Mouse (Mus musculus) midbrain, postnatal 0 days (tissue): Measurements from ENCODE around the gene Nxt2. TPM values are rescaled to one million over a fixed set of nuclear protein-coding genes. Genes with fewer than 3 reads are reported as not detected.
A peak's percentile ranks its signal among the peaks of the same experiment; 100 is the strongest.

Experiments used
- ATAC-seq: fragments of 200-750 bp; cut with Nextera tagmentation; 2 replicates; pipeline ENCODE4 v1.8.0; 2017; ENCODE audit warnings: moderate number of reproducible peaks, mild to moderate bottlenecking, moderate TSS enrichment, moderate library complexity; ENCODE audit not compliant: low FRiP score
- DNase-seq: peaks from one replicate; pipeline ENCODE4 v3.0.0-alpha.2; 2015; ENCODE audit warnings: low spot score
- H3K27ac ChIP-seq: fragments of 300-500 bp; sonication (generic); 2 replicates; pipeline ENCODE4 v1.5.1; 2014; ENCODE audit warnings: low read depth, mild to moderate bottlenecking, low read length, mixed read lengths
- H3K27me3 ChIP-seq: fragments of 300-500 bp; sonication (generic); 2 replicates; pipeline ENCODE4 v1.6.1; 2014; ENCODE audit warnings: low read length, control low read depth, mixed read lengths; ENCODE audit not compliant: insufficient read depth
- H3K36me3 ChIP-seq: fragments of 300-500 bp; sonication (generic); 2 replicates; pipeline ENCODE4 v1.6.1; 2014; ENCODE audit warnings: low read length, control low read depth, mixed read lengths; ENCODE audit not compliant: insufficient read depth
- H3K4me1 ChIP-seq: fragments of 300-500 bp; sonication (generic); 2 replicates; pipeline ENCODE4 v1.6.1; 2014; ENCODE audit warnings: mild to moderate bottlenecking, control low read depth, antibody characterized with exemption, low read length, mixed read lengths; ENCODE audit not compliant: insufficient read depth
- H3K4me2 ChIP-seq: fragments of 300-500 bp; sonication (generic); 2 replicates; pipeline ENCODE4 v1.6.1; 2014; ENCODE audit warnings: low read depth, mild to moderate bottlenecking, low read length, mixed read lengths; ENCODE audit not compliant: poor library complexity, severe bottlenecking
- H3K4me3 ChIP-seq: fragments of 300-500 bp; sonication (generic); 2 replicates; pipeline ENCODE4 v1.5.1; 2014; ENCODE audit warnings: low read depth, mild to moderate bottlenecking, low read length, moderate library complexity
- H3K9ac ChIP-seq: fragments of 300-500 bp; sonication (generic); replicated peaks from 2 replicates; pipeline ENCODE4 v1.6.1; 2014; ENCODE audit warnings: mild to moderate bottlenecking, low read length, moderate library complexity, mixed read lengths; ENCODE audit not compliant: poor library complexity, severe bottlenecking
- H3K9me3 ChIP-seq: fragments of 300-500 bp; sonication (generic); 2 replicates; pipeline ENCODE4 v1.6.1; 2016; ENCODE audit warnings: low read length, control low read depth
- CTCF ChIP-seq: IDR thresholded peaks from 2 replicates; pipeline ENCODE4 v1.5.1; 2016; ENCODE audit warnings: antibody characterized with exemption, mild to moderate bottlenecking
- WGBS: fragments of 180-500 bp; shearing (Covaris S2); extraction: QIAGEN DNeasy Blood & Tissue Kit; methylation state at CpG from one replicate; pipeline ENCODE4 v1.1.7; 2014; 5-methylcytosine and 5-hydroxymethylcytosine counted together
- polyA plus RNA-seq: library from polyadenylated mRNA; unstranded; fragments of >200 nt; fragmentation: Nextera tagmentation; extraction: Ambion mirVana; gene quantifications from 2 replicates; pipeline ENCODE4 v1.2.1, GENCODE M21; 2015
- total RNA-seq: library from RNA; depleted of rRNA; stranded (reverse); fragments of >200 nt; gene quantifications from 2 replicates; pipeline ENCODE4 v1.2.3, GENCODE M21; 2014; rRNA removed

Nxt2 gene
- total and polyA plus RNA-seq, 2 experiments from 2014 or later: 18.8 to 23.5 TPM

GRCm38 (mm10) chrX:142237101-142237500 lies 10.5 kb downstream of the Nxt2 start:
- Histone ChIP-seq H3K4me2 (no peak overlapping the region), H3K27me3 (no peaks in the 10 kb centered on the region), H3K9me3 (no peaks in the 10 kb centered on the region), H3K4me1 (no peaks in the 10 kb centered on the region), H3K4me3 (no peak overlapping the region), H3K9ac (no peak overlapping the region), H3K27ac (no peak overlapping the region), H3K36me3 (no peaks in the 10 kb centered on the region)
- TF ChIP-seq CTCF: peak; percentile 61
- no peak for ATAC-seq
- DNase-seq: peak; percentile 6
- WGBS: 52% methylated on average over 2 of the region's 2 CpGs

DNA sequence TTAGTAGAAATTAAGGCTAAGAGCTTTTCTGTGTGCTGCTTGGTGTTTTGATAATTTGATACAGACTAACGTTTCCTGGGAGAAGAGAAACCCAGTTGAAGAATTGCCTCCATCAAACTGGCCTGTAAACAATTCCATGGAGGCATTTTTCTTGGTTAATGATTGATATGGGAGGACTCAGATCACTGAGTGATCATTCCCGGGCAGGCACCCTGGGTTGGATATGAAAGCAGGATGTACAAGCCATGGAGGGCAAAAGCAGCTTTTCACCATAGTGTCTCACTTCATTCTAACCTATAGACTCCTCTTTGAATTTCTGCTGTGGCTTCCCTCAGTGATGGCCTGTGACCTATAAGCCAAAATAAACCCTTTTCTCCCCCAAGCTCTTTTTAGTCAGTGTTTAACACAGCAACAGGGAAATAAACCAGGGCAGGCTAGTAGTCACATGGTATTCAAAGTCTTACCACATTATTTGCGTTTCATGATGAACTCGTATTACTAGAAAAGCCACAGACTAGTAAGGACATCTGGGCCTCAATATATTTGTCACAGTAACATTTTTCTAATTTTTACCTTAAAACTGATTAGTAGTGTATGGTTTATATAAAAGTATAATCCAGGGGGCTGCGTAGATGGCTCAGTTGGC lies 19.2 kb downstream of the Nxt2 start:
- Histone ChIP-seq H3K4me2 (no peak overlapping the region), H3K27ac (no peak overlapping the region), H3K9me3 (no peaks in the 10 kb centered on the region), H3K9ac (no peak overlapping the region), H3K4me1 (no peaks in the 10 kb centered on the region), H3K4me3 (no peak overlapping the region), H3K27me3 (no peaks in the 10 kb centered on the region; the same call in 1 of the 2 replicates), H3K36me3 (no peaks in the 10 kb centered on the region)
- whole genome bisulfite sequencing: 83% methylated on average over 5 of the region's 5 CpGs
- no peak for ATAC-seq
- no peak for DNase-seq
- no peak for TF ChIP-seq CTCF

- DNase-seq (no peak), ATAC-seq (no peak)
- H3K27ac ChIP-seq: no peak overlapping the region
- no peaks in the 10 kb centered on the region; the same call in 1 of the 2 replicates for H3K27me3 ChIP-seq
- WGBS: 80% methylated on average over 7 of the region's 7 CpGs
- no peak overlapping the region for H3K9ac ChIP-seq
- no peak overlapping the region for H3K4me3 ChIP-seq
- no peak for TF ChIP-seq CTCF
- H3K4me2 ChIP-seq: no peak overlapping the region
- no peaks in the 10 kb centered on the region for H3K4me1 ChIP-seq
- no peaks in the 10 kb centered on the region for H3K36me3 ChIP-seq
- no peaks in the 10 kb centered on the region for H3K9me3 ChIP-seq
These were observed 23.6 kb downstream of the Nxt2 start for GRCm38 (mm10) chrX:142250008-142250736.

GRCm38 (mm10) chrX:142276031-142276430 lies 49.5 kb downstream of the Nxt2 start:
- Histone ChIP-seq H3K4me3 (no peak overlapping the region), H3K36me3 (no peaks in the 10 kb centered on the region), H3K27ac (no peak overlapping the region), H3K4me1 (no peaks in the 10 kb centered on the region), H3K9me3 (no peaks in the 10 kb centered on the region), H3K27me3 (no peaks in the 10 kb centered on the region; the same call in 1 of the 2 replicates), H3K9ac (no peak overlapping the region), H3K4me2 (no peak overlapping the region)
- no peak for TF ChIP-seq CTCF
- no peak for DNase-seq
- WGBS: 66% methylated on average over 3 of the region's 3 CpGs
- ATAC-seq: no peak

- Histone ChIP-seq H3K4me1 (no peaks in the 10 kb centered on the region), H3K4me3 (no peak overlapping the region), H3K4me2 (no peak overlapping the region), H3K36me3 (no peaks in the 10 kb centered on the region), H3K9me3 (no peaks in the 10 kb centered on the region), H3K27me3 (no peaks in the 10 kb centered on the region; the same call in 1 of the 2 replicates), H3K27ac (no peak overlapping the region), H3K9ac (no peak overlapping the region)
- ATAC-seq (no peak), DNase-seq (no peak)
- TF ChIP-seq CTCF: no peak
- WGBS: 56% methylated on average over 3 of the region's 3 CpGs
These were observed 50.0 kb downstream of the Nxt2 start for GRCm38 (mm10) chrX:142276573-142276972.

- no peak overlapping the region for H3K9ac ChIP-seq
- no peaks in the 10 kb centered on the region for H3K4me1 ChIP-seq
- no peak for DNase-seq
- TF ChIP-seq CTCF: no peak
- WGBS: 49% methylated on average over 5 of the region's 5 CpGs
- H3K27ac ChIP-seq: no peak overlapping the region
- H3K36me3 ChIP-seq: no peaks in the 10 kb centered on the region
- no peaks in the 10 kb centered on the region for H3K9me3 ChIP-seq
- no peak for ATAC-seq
- no peak overlapping the region for H3K4me2 ChIP-seq
- H3K4me3 ChIP-seq: no peak overlapping the region
- no peaks in the 10 kb centered on the region; the same call in 1 of the 2 replicates for H3K27me3 ChIP-seq
These were observed 59.3 kb downstream of the Nxt2 start for GRCm38 (mm10) chrX:142285905-142286304.

Other genes starting within 250 kb of the Nxt2 start
- gene Gucy2f, start 29.8 kb upstream of the Nxt2 start, total RNA-seq: 0.33 and 0.44 TPM in 2 replicates
- gene Gucy2f, start 29.8 kb upstream of the Nxt2 start, polyA plus RNA-seq: 0.10 and 0.14 TPM in 2 replicates
- gene Kcne1l, start 79.5 kb downstream of the Nxt2 start, total RNA-seq: 43.4 and 55.7 TPM in 2 replicates
- gene Kcne1l, start 79.5 kb downstream of the Nxt2 start, polyA plus RNA-seq: 39.5 and 40.6 TPM in 2 replicates
- 42.6 and 46.6 TPM in 2 replicates for gene Acsl4, start 163.8 kb downstream of the Nxt2 start, total RNA-seq
- gene Acsl4, start 163.8 kb downstream of the Nxt2 start, polyA plus RNA-seq: 28.6 and 30.6 TPM in 2 replicates